Mouse (Mus musculus): Measurements from ENCODE around the gene Gmfb.

Gene Gmfb

DNA sequence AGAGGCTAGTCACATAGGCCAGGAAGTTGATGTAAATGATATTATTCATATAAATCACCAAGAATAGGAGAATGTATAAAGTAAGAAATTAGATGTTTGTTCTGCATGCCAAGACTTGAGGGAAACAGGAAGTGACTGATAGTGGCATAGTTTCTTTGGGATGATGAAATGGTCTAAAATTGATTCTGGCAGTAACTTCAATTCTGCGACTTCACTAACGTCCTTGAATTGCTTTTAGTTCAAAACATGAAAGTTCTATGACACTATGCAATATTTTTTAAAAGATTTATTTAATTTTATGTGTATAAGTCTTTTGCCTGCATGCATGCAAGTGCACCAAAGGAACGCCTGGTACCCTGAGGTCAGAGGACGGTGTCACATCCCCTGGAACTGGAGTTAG lies 18.8 kb downstream of the Gmfb start:
- no peak for DNase-seq (ENCODE audit: low read depth, low spot score)

DNA sequence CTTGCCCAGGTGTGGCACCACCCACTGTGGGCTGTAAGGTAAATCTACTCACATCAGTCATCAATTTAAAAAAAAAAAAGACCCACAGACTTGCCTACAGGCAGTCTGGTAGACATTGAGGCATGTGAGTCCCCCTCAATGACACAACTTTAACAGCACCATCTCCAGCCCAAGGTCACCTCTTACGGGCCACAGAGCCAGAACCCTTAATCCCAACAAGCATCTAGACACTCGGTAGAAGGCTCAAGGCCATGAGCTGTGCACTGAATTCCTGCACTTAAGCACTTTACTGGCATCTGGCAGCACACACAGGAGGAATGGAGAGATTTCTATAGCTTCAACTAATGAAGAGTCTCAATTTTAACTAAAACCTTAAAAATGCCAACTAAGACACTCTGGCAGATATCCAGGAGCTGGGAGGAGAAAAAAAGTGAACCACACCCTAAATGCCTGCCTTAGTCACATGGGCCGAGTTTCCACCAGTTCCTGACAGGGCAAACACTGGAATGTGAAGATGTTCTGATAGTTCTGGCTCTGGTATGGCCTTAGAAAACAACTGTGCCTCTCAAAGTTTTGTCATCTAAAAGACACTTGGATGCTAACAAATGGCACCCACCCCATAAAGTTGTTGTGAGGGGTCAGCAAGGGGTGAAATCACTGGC lies 21.2 kb downstream of the Gmfb start:
- peak; percentile 18 for DNase-seq (ENCODE audit: low read depth, low spot score)

DNA sequence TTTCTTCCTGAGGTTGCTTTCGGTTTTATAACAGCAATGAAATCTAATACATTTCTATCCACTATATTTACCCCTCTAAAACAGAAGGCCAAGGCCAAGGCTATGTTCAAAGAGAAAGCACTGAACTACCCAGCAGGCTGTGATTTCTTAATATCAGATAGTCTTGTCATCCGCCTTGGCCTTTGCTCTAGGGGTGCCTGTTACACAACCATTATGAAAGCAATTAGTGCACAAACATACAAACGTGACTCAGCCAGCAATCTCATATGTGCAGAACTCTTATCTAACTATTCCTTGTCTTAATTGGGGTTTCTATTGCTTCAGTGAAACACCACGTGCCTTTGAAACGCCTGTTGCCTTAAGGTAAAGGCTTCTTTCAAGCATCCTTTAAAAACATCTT lies 27.9 kb downstream of the Gmfb start:
- DNase-seq (ENCODE audit: low read depth, low spot score): no peak

DNA sequence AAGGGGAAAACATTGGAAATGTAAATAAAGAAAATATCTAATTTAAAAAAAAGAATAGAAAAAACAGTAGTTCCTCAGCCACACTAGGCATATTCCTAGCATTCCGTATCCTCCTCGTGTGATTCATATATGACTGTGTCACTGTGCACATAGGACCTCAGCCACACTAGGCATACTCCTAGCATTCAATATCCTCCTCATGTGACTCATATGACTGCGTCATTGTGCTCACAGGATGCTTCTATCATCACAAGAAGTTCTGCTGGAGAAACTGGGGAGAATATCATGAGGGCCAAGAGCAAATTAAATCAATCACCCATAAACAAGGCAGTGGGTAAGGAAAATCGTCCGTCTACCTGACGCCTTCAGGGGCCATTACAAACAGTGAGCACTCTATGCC lies 31.3 kb downstream of the Gmfb start:
- no peak for DNase-seq (ENCODE audit: low read depth, low spot score)

DNA sequence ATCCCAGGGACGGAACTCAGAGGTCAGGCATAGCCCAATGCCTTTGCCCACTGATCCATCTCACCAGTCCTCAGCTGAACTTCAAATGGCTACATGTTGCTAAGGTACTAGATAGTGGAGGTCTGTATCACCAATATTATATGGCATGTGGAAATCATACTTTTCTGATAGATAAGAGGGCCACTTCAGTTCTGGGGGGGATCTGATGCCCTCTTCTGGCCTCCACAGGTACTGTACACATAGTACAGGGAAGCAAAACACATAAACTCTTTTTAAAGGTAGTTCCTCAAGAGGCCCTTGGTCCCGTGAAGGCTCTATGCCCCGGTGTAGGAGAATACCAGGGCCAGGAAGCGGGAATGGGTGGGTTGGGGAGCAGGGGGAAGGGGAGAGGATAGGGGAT lies 31.7 kb downstream of the Gmfb start:
- DNase-seq (ENCODE audit: low read depth, low spot score): peak; percentile 43

DNA sequence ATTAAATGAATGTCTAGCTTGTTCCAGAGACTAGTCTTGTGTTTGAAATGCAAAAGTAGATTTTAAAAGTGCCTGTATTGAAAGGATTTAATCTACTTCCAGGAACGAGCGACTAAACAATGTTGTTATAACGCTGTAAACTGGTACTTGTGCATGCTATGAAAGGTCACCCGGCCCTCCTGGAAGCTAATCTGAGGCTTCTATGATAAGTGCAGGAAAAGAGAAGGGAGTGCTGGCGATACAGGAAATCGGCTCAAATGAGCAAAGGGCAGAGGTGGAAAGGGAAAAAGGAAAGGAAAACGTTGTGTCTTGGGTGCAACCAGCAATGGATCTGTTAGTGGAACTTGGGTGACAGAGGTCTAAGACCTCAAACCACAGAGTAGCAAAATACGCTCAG lies 33.5 kb downstream of the Gmfb start:
- no peak for DNase-seq (ENCODE audit: low read depth, low spot score)

DNA sequence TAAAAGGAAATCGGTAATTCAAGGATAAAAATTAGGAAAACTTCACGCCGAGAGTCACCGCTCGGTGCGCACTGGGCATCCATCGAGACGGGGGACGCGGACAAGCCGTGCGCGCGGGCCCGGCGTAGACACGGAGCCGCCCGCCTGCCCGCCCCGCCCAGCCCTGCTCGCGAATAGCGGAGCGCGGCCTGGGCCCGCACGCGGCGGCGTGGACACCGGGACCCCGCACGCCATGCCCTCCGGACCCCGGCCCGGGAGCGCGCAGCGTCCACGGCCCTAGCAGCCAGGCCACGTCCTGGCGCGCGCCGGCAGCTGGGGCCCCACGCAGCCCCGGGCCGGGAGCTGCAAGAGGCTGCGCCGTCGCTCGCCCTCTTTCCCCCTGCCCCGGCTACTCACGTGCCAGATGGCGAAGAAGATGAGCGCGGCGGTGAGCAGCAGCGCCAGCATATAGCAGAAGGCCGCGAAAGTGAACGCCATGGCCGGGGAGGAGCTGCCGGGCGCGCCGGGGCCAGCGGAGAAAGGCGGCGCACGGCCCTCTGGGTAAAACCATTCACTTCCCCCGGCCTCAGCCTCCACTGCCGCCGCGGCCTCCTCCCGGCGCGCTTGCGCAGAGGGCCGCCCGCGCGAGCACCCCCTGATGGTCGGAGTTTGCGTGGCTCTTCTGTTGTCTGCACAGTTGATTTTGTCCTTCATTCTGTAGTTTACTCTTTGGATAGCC lies 34.1 kb downstream of the Gmfb start, which contains the start of gene Cnih1:
TSS of gene Cnih1 (minus strand) at position 625 of the 718 bp plus-strand sequence.
- DNase-seq (ENCODE audit: low read depth, low spot score): peak; percentile 88

DNA sequence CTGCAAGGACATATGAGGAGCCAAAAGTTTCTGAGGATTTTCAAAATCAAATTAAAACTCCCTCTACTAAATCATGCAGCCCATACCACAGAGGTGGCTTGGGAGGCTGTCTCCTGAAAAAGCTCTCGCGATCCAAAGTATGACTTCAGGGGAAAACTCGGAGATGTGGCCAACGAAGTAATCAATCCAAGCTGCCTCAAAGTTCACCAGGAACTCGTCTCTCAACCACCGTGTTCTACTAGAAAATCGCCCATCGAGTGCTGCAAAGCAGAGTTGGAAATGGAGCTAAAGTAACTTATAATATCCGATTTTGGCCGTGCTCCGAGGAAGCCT lies 34.6 kb downstream of the Gmfb start:
- no peak for DNase-seq (ENCODE audit: low read depth, low spot score)

DNA sequence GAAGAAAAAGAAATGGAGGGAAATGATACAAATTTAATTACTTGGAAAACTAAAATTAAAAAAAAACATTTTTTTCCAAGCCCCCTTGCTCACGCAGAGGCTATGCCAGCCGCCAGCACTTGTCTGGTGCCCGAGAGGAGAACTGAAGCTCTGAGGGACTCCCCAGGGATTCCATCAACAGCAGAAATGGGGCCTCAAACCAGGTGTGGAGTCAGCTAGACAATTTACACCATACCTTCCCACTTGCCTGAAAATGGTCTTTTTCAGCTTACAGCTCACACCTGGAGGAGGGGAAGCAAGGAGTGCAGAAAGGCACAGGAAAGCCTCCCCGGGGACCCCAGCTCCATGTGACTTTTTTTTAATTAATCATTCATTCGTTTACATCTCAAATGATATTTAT lies 36.8 kb downstream of the Gmfb start:
- no peak for DNase-seq (ENCODE audit: low read depth, low spot score)

DNA sequence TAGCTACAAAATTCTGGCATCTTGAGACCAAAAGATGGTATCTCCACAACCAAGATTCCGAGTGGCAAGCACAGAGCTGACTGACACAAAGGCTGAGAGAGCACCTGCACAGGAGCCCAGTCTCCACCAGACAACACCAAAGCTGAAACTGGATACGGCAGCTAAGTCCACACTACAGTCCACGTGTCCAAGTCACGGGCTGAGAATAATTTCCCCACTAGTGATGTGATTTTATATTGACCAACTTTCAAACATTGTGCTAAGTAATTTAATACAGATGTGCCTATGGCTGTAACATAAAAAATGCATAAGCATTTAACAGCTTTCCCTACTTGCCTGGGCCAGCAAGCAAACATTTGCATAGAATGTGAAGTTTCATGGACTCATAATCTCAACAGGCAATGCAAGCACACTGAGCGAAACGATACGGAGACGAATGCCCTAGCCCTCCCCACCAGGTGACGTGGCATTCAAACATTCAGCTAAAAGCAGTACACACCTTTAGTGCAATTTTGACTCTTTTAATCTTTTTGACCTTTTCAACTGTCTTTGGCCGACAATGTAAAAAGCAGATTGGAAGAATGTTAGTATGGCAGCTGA lies 38.6 kb downstream of the Gmfb start:
- no peak for DNase-seq (ENCODE audit: low read depth, low spot score)

DNA sequence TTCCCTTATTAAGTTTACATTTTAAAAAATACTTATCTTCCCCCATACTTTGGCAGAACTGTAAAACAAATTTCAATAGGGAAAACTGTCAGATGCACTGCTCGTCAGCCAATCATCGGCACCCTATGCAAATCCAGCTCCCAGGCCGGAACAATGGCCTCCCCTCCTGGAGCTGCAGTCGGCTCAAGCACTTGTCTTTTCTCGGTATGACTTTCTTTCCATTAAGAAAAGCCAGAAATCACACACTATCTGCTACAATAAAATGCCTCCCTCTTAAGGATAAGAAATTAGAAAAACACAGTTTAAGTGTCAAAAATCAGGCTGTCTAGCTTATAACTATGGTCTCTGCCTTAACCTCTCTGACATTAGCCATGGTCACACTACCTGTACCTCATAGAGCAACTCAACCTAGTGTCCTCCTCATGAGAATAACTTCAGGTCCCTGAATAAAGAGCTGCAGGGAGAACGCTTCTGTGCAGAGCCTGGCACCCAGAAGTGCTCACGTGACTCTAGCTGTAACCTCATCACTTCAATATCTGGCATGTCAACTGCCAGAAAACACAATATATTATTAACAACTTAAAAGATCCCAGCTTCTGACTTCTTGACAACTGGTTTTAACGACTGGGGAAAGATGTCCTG lies 39.7 kb downstream of the Gmfb start:
- no peak for DNase-seq (ENCODE audit: low read depth, low spot score)

DNA sequence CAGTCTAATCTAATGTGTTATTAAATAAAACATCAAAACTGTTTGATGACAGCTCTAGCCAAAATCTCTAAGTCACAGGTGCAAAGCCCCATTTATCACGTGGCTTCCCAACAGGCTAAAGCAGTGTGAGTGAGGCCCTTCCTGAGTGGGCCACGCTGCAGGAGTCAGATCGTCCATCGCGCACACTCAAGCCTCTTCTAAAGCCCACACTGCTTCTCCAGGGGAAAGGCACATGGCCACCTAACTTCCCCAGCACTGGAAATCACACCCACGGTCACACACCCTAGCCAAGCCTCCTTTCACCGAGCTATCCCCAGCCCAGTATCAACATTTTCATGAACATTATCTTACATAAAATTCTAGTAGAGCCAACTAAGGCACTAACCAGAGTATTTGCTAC lies 41.0 kb downstream of the Gmfb start:
- DNase-seq (ENCODE audit: low read depth, low spot score): no peak

DNA sequence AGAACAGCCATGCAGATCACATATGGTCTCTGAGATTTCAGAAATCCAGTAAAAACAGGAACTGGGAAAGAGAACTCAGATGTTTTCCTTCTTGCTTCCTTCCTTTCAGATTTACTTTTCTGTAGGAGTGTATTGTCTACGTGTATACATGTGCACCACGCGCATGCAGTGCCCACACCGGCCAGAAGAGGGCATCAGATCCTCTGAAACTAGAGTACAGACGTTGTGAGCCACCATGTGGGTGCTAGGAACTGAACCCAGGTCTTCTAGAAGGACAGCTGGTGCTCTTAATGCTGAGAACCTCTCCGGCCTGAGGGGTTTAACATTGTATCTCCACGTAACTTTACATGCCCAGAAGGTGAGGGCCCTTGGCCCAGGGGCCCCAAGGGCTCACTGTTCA lies 42.8 kb downstream of the Gmfb start:
- peak; percentile 53 for DNase-seq (ENCODE audit: low read depth, low spot score)

DNA sequence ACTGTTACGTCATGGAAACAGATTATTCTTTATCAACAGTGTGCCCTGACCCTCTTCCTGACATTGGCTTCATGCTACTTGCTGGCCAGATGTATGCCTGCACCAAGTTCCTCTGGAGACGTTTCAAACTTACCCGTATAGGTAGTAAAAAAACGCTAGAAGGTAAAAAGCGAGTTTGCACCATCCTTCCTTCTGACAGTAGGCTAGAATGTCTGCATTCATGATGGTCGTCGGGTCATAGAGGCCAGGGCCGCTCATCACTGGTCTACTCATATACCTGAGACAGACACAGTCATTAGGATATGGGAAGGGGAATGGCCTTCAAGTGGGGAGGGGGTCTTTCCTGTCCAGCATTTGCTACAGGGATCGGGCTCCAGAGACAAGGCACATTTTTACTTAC lies 43.3 kb downstream of the Gmfb start:
- DNase-seq (ENCODE audit: low read depth, low spot score): no peak

DNA sequence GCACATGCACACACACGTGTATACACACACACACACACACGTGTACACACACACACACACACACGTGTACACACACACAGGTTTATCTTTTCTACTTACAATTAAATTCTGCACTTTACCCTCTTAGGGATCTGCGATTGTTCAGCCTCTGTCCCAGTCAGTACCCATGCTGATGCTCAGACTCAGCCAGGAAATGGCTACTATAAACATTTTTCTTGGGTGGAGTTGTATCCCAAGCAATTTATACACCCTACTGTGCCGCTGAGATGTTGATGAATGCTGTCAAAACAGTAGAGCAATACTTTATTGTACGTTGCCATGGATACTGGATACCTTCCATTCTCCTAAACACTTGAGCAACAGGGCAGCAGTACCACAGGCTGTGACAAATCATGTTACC lies 52.0 kb downstream of the Gmfb start:
- no peak for DNase-seq (ENCODE audit: low read depth, low spot score)

DNA sequence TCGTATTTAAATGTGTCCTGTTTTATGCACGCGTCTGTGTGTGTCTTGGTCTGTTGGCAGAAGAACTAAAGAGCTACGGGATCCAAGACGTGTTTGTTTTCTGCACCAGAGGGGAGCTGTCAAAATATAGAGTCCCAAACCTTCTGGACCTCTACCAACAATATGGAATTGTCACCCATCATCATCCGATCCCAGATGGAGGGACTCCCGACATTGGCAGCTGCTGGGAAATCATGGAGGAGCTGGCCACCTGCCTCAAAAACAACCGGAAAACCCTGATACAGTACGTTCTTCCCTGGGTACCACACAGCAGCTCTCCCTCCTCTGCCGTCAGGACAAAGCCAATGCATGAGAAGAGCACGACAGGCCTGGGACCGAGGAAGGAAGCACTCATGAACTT lies 54.9 kb downstream of the Gmfb start:
- no peak for DNase-seq (ENCODE audit: low read depth, low spot score)

DNA sequence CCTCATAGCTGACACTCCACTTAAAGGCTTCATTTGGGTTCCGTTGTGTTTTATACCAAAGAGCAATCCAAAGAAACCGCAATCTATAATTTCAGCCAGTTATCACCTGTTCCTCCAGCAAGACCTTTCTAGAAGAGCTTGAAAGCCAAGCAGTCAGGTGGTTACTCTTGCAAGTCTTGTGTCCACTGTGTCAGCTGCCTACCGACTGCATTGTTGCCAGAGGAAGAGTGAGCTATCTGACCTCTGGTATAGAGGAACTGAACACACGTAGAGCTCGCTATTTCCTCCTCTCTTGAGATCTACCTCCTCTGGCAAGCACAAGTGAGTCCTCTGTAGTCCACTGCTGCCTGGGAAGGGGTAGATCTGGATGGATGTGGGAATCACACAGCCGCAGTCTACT lies 60.9 kb downstream of the Gmfb start:
- DNase-seq (ENCODE audit: low read depth, low spot score): no peak

DNA sequence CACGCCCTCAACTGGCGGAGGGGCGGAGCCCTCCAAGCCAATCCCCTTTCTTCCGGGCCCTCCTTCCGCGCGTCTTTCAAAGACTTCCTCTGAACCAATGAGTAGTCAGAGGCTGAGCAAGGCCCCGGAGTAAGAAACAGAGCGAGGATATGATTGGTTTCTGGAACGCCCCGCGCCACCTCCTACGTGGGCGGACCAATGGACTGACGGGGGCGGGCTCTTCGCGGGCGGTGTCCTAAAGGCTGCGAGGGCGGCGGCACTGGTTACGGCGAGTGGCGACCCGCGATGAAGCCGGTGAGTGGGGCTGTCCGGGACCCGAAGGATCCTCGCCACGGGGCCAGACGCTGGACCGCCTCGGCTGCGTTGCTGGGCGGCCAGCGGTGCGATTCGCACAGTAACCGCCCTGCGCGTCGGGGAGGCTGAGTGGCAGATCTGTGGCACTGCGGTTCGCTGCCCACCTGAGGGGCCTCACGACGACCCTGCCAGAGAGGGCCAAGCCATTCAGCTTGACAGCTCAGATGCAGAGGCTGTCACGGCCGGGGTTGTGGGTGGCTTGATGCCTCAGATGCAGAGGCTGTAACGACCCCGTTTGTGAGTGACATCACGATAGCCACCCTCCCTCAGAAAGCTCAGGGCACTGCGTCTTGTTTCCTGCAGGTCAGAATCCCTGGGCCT lies 61.5 kb downstream of the Gmfb start, which contains the start of gene Cdkn3:
TSS of gene Cdkn3 (plus strand) at position 187 of the 675 bp plus-strand sequence.
- peak; percentile 96 for DNase-seq (ENCODE audit: low read depth, low spot score)

DNA sequence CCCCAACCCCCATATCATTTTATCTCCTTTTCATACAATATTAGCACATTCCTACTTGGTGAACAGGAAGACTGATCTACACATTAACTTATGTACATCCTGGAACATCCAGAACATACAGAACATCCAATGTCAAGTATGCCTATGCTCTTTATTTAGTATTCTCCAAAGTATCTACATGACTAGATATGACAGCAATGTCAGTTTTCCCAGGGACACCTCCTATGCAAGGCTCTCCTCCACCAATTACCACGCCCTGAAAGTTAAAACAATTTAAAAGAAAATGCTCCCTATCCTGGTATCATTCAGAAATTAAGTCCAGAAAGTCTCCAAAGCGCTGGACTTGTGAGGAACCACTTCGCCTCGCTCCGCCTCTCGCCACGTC lies 62.1 kb downstream of the Gmfb start:
- DNase-seq (ENCODE audit: low read depth, low spot score): no peak

All from ES-CJ7 (cell line).